Mouse (Mus musculus): ENCODE measurements around the gene Stxbp5l. TPM values are rescaled to one million over a fixed set of nuclear protein-coding genes. Genes with fewer than 3 reads are reported as not detected.
"Not testable (repeated sequence)": the region's sequence is repeated elsewhere in the genome, so short reads cannot be mapped to it uniquely, and the experiment has no call there.

Stxbp5l gene
- polyA plus RNA-seq, 1 experiment from 2014 or later, result 1.3 TPM

DNA sequence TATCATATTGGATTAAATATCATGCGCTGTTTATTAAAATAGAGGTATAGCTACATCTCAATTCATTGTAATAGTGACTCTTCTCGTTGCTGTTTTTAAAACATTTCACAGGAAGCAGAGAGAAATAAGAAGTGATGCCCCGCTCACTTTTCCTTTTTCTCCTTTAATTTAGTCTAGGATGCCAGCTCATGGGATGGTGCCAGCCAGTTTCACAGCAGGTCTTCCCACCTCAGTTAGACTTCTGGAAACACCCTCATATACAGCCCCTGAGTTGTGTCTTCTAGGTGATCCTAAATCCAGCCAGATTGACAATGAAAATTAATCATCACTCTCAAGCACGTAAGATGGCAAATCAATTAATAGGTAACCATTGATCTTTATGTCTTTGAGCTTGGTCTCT is 17.3 kb downstream of the Stxbp5l start:
- Histone ChIP-seq H3K27ac (no peak overlapping the region), H3K4me3 (replicated peaks; ENCODE audit: low read depth, low read length) (no peak overlapping the region), H3K9me3 (replicated peaks; ENCODE audit: low read length) (no peaks in the 10 kb centered on the region), H3K9ac (ENCODE audit: low read depth, low read length) (no peak overlapping the region), H3K27me3 (ENCODE audit: insufficient read depth, low read length) (no peaks in the 10 kb centered on the region), H3K36me3 (ENCODE audit: insufficient read depth, low read length) (no peaks in the 10 kb centered on the region), H3K4me1 (replicated peaks; ENCODE audit: insufficient read depth, low read length) (no peaks in the 10 kb centered on the region), H3K4me2 (ENCODE audit: low read length) (no peak overlapping the region)
- 87% methylated on average over 4 of the region's 4 CpGs for WGBS
- ATAC-seq (replicated peaks; ENCODE audit: low FRiP score, low read depth) (no peak), DNase-seq (ENCODE audit: low spot score) (no peak)
- TF ChIP-seq CTCF (IDR thresholded peaks at IDR 0.05; ENCODE audit: low read depth), result no peak

DNA sequence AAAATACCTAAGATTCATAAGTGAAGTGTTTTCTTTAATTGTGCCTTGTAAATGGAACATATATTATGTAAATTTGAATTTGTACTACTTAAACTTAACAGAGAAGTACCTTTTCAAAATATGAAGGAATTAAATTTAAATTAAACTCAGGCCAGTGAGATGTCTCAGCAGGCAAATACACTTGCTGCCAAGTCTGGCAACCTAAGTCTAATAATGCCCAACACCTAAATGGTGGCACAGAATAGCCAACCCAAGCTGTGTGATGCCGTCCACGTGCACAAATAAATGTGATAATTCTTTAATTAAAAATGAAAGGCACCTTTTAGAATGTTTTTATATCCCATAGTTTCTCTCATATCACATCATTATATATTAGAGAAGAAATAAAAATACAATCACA is 20.8 kb downstream of the Stxbp5l start:
- no peak overlapping the region for H3K4me3 ChIP-seq (replicated peaks; ENCODE audit: low read depth, low read length)
- H3K4me1 ChIP-seq (replicated peaks; ENCODE audit: insufficient read depth, low read length), result no peaks in the 10 kb centered on the region
- H3K9me3 ChIP-seq (replicated peaks; ENCODE audit: low read length), result no peaks in the 10 kb centered on the region
- H3K27me3 ChIP-seq (ENCODE audit: insufficient read depth, low read length), result no peaks in the 10 kb centered on the region
- no peak overlapping the region for H3K27ac ChIP-seq
- no peaks in the 10 kb centered on the region for H3K36me3 ChIP-seq (ENCODE audit: insufficient read depth, low read length)
- H3K4me2 ChIP-seq (ENCODE audit: low read length), result no peak overlapping the region
- H3K9ac ChIP-seq (ENCODE audit: low read depth, low read length), result no peak overlapping the region
- 86% methylated on average over 2 of the region's 2 CpGs for WGBS
- DNase-seq (ENCODE audit: low spot score) (no peak), ATAC-seq (replicated peaks; ENCODE audit: low FRiP score, low read depth) (no peak)
- no peak for TF ChIP-seq CTCF (IDR thresholded peaks at IDR 0.05; ENCODE audit: low read depth)

DNA sequence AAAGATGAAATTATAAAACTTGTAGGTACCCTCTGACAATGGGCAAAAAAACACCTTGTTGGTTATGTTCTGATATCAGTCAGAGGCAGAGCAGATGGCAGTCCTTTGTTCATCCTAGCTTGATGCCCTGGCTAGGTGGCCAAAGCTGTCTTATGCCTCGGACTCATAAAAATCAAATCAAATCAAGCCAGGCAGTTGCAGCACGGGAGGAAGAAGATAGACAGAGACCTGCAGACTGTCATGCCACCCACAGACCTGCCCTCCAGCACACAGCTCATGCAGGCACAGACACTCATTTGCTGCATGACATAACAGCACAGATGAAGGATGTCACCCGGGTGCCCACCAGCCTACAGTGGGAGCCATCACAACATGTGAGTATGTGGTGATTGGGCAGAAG is 29.1 kb downstream of the Stxbp5l start:
- DNase-seq (ENCODE audit: low spot score) (no peak), ATAC-seq (replicated peaks; ENCODE audit: low FRiP score, low read depth) (no peak)
- 91% methylated on average over 3 of the region's 3 CpGs for WGBS
- TF ChIP-seq CTCF (IDR thresholded peaks at IDR 0.05; ENCODE audit: low read depth), result no peak
- H3K4me3 ChIP-seq (replicated peaks; ENCODE audit: low read depth, low read length), result no peak overlapping the region
- H3K36me3 ChIP-seq (ENCODE audit: insufficient read depth, low read length), result no peaks in the 10 kb centered on the region
- no peaks in the 10 kb centered on the region for H3K27me3 ChIP-seq (ENCODE audit: insufficient read depth, low read length)
- H3K4me2 ChIP-seq (ENCODE audit: low read length), result no peak overlapping the region
- no peak overlapping the region for H3K9ac ChIP-seq (ENCODE audit: low read depth, low read length)
- no peak overlapping the region for H3K27ac ChIP-seq
- H3K9me3 ChIP-seq (replicated peaks; ENCODE audit: low read length), result no peaks in the 10 kb centered on the region
- H3K4me1 ChIP-seq (replicated peaks; ENCODE audit: insufficient read depth, low read length), result no peaks in the 10 kb centered on the region

- DNase-seq (ENCODE audit: low spot score) (peak; percentile 44), ATAC-seq (replicated peaks; ENCODE audit: low FRiP score, low read depth) (no peak)
- no peaks in the 10 kb centered on the region for H3K27me3 ChIP-seq (ENCODE audit: insufficient read depth, low read length)
- no peak overlapping the region for H3K4me2 ChIP-seq (ENCODE audit: low read length)
- H3K36me3 ChIP-seq (ENCODE audit: insufficient read depth, low read length), result no peaks in the 10 kb centered on the region
- TF ChIP-seq CTCF (IDR thresholded peaks at IDR 0.05; ENCODE audit: low read depth), result peak; percentile 56
- no peak overlapping the region for H3K27ac ChIP-seq
- H3K4me3 ChIP-seq (replicated peaks; ENCODE audit: low read depth, low read length), result no peak overlapping the region
- H3K9ac ChIP-seq (ENCODE audit: low read depth, low read length), result no peak overlapping the region
- H3K9me3 ChIP-seq (replicated peaks; ENCODE audit: low read length), result no peaks in the 10 kb centered on the region
- no peaks in the 10 kb centered on the region for H3K4me1 ChIP-seq (replicated peaks; ENCODE audit: insufficient read depth, low read length)
- WGBS, result 14% methylated on average over 3 of the region's 3 CpGs
Measured at GRCm38 (mm10) chr16:37347092-37347491, 37.7 kb downstream of the Stxbp5l start.

- ATAC-seq (replicated peaks; ENCODE audit: low FRiP score, low read depth), result no peak
- no peaks in the 10 kb centered on the region for H3K9me3 ChIP-seq (replicated peaks; ENCODE audit: low read length)
- H3K36me3 ChIP-seq (ENCODE audit: insufficient read depth, low read length), result no peaks in the 10 kb centered on the region
- no peak overlapping the region for H3K4me3 ChIP-seq (replicated peaks; ENCODE audit: low read depth, low read length)
- H3K4me1 ChIP-seq (replicated peaks; ENCODE audit: insufficient read depth, low read length), result no peaks in the 10 kb centered on the region
- DNase-seq (ENCODE audit: low spot score), result no peak
- no peak for TF ChIP-seq CTCF (IDR thresholded peaks at IDR 0.05; ENCODE audit: low read depth)
- no peak overlapping the region for H3K4me2 ChIP-seq (ENCODE audit: low read length)
- no peaks in the 10 kb centered on the region for H3K27me3 ChIP-seq (ENCODE audit: insufficient read depth, low read length)
- H3K9ac ChIP-seq (ENCODE audit: low read depth, low read length), result no peak overlapping the region
- no peak overlapping the region for H3K27ac ChIP-seq
- WGBS, result 55% methylated on average over 2 of the region's 2 CpGs
Measured at GRCm38 (mm10) chr16:37344960-37345359, 39.8 kb downstream of the Stxbp5l start.

GRCm38 (mm10) chr16:37341446-37341845 is 43.3 kb downstream of the Stxbp5l start:
- not testable (repeated sequence) for H3K4me1 ChIP-seq (replicated peaks; ENCODE audit: insufficient read depth, low read length); H3K4me2 ChIP-seq (ENCODE audit: low read length); ATAC-seq (replicated peaks; ENCODE audit: low FRiP score, low read depth); H3K27ac ChIP-seq; H3K4me3 ChIP-seq (replicated peaks; ENCODE audit: low read depth, low read length); H3K36me3 ChIP-seq (ENCODE audit: insufficient read depth, low read length); DNase-seq (ENCODE audit: low spot score); H3K9ac ChIP-seq (ENCODE audit: low read depth, low read length); H3K27me3 ChIP-seq (ENCODE audit: insufficient read depth, low read length); H3K9me3 ChIP-seq (replicated peaks; ENCODE audit: low read length)

GRCm38 (mm10) chr16:37338177-37338576 is 46.6 kb downstream of the Stxbp5l start:
- WGBS, result 91% methylated on average over 1 of the region's 1 CpGs
- no peaks in the 10 kb centered on the region for H3K9me3 ChIP-seq (replicated peaks; ENCODE audit: low read length)
- DNase-seq (ENCODE audit: low spot score) (no peak), ATAC-seq (replicated peaks; ENCODE audit: low FRiP score, low read depth) (no peak)
- H3K27me3 ChIP-seq (ENCODE audit: insufficient read depth, low read length), result no peaks in the 10 kb centered on the region
- H3K9ac ChIP-seq (ENCODE audit: low read depth, low read length), result no peak overlapping the region
- no peak overlapping the region for H3K4me2 ChIP-seq (ENCODE audit: low read length)
- H3K27ac ChIP-seq, result no peak overlapping the region
- H3K36me3 ChIP-seq (ENCODE audit: insufficient read depth, low read length), result no peaks in the 10 kb centered on the region
- no peaks in the 10 kb centered on the region for H3K4me1 ChIP-seq (replicated peaks; ENCODE audit: insufficient read depth, low read length)
- TF ChIP-seq CTCF (IDR thresholded peaks at IDR 0.05; ENCODE audit: low read depth), result no peak
- H3K4me3 ChIP-seq (replicated peaks; ENCODE audit: low read depth, low read length), result no peak overlapping the region
